Mouse (Mus musculus) small intestine, adult 2 months (tissue): ENCODE results near the gene Ssh3.

ENCODE experiments used
- CTCF ChIP-seq: fragments of 200-500 bp; IDR thresholded peaks from 2 replicates; pipeline ENCODE4 v1.5.1; 2012; ENCODE audit warnings: low read depth, mild to moderate bottlenecking, control low read depth, inconsistent platforms, low read length, moderate library complexity, mixed read lengths; ENCODE audit not compliant: insufficient replicate concordance, insufficient read length; ENCODE audit errors: extremely low read depth
- POLR2A ChIP-seq: fragments of 200-500 bp; IDR thresholded peaks from 2 replicates; pipeline ENCODE4 v1.6.1; 2012; ENCODE audit warnings: low read depth, mild to moderate bottlenecking, control low read depth, inconsistent platforms, low read length, moderate library complexity

DNA sequence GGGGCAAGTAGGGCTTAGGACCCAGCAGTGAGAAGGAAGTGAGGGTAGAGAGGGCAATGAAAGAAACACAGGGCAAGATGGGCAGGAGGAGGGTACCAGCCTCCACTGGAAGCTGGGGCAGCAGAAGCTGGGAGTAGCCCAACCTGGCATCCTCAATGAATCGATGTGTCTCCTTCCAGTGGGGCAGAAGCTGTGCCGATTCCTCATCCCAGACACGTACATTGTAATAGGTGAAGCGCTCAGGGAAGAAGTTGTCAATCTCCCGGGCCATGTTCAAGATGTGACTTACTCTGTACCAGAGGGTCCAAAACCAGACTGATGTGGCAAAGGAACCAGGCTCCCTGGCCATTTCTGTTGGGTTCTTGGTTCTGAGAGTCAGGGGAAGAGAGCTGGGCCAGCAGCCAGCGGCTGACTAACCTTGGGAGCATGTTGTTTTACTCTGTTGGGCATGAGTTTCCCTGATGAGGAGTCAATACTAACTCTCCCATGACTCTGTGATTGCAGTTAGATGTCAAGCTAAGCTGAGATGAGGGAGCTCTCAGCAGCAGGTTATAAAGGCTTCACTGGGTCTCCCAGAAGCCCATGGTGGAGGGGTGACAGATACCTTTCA is 4.7 kb downstream of the Ssh3 start:
- TF ChIP-seq CTCF = no peak
- no peak for TF ChIP-seq POLR2A
